Mouse (Mus musculus) spleen, adult 2 months (tissue): Measurements from ENCODE around the gene Pla2g12b. TPM values are rescaled to one million over a fixed set of nuclear protein-coding genes. Genes with fewer than 3 reads are reported as not detected.

Source experiments
- DNase-seq, 2 experiments: peaks; one replicate each; pipeline versions ENCODE4 v3.0.0 to v3.0.0-alpha.2; 2012 to 2021; ENCODE audit warnings: low spot score in 2 of 2, low read depth in 1 of 2
- H3K27ac ChIP-seq: fragments of 200-500 bp; 2 replicates; pipeline ENCODE4 v1.5.1; 2012; ENCODE audit warnings: low read length, inconsistent platforms; ENCODE audit not compliant: insufficient read depth
- H3K27me3 ChIP-seq: fragments of 200-500 bp; 2 replicates; pipeline ENCODE4 v1.6.1; 2012; ENCODE audit warnings: mild to moderate bottlenecking, moderate library complexity, low read length, inconsistent platforms; ENCODE audit not compliant: control insufficient read depth, insufficient read depth
- H3K36me3 ChIP-seq: fragments of 200-500 bp; 2 replicates; pipeline ENCODE4 v1.6.1; 2012; ENCODE audit warnings: mild to moderate bottlenecking, low read length, inconsistent platforms; ENCODE audit not compliant: control insufficient read depth, insufficient read depth
- H3K4me1 ChIP-seq: fragments of 200-500 bp; 2 replicates; pipeline ENCODE4 v1.6.1; 2011; ENCODE audit warnings: inconsistent platforms; ENCODE audit not compliant: control insufficient read depth, insufficient read depth, insufficient read length
- H3K4me3 ChIP-seq: fragments of 200-500 bp; 2 replicates; pipeline ENCODE4 v1.5.1; 2011; ENCODE audit warnings: mild to moderate bottlenecking, inconsistent platforms; ENCODE audit not compliant: insufficient read depth, insufficient read length; ENCODE audit errors: extremely low read depth
- CTCF ChIP-seq: fragments of 200-500 bp; IDR thresholded peaks from 2 replicates; pipeline ENCODE4 v1.5.1; 2011; ENCODE audit warnings: mild to moderate bottlenecking, inconsistent platforms; ENCODE audit not compliant: insufficient read depth, insufficient read length, insufficient replicate concordance; ENCODE audit errors: extremely low read depth
- POLR2A ChIP-seq: fragments of 200-500 bp; IDR thresholded peaks from 2 replicates; pipeline ENCODE4 v1.6.1; 2011; ENCODE audit warnings: low read depth, low read length, inconsistent platforms
- WGBS: fragments of 180-500 bp; shearing (Covaris S2); methylation state at CpG from one replicate; pipeline ENCODE4 v1.1.7; 2018; 5-methylcytosine and 5-hydroxymethylcytosine counted together
- polyA plus RNA-seq: library from polyadenylated mRNA; depleted of rRNA; stranded (reverse); fragments of >200 nt; gene quantifications from 2 replicates; pipeline ENCODE4 v1.2.3, GENCODE M21; 2012; rRNA removed

The Pla2g12b gene
- polyA plus RNA-seq: not detected in 2 replicates

- H3K27me3 ChIP-seq: no peaks in the 10 kb centered on the region
- H3K27ac ChIP-seq: no peak within 1 kb of the TSS
- no peaks in the 10 kb centered on the region for H3K4me1 ChIP-seq
- no peak within 1 kb of the TSS for H3K4me3 ChIP-seq
- no peaks in the 10 kb centered on the region for H3K36me3 ChIP-seq
- 82% methylated on average over 21 of the region's 21 CpGs for WGBS
- DNase-seq: no peak
- TF ChIP-seq POLR2A (no peak), CTCF (no peak)
These were observed at the start of gene Pla2g12b for GRCm38 (mm10) chr10:59402899-59403792. Gene Pla2g12b (plus strand): TSS chr10:59403660.

- WGBS: 95% methylated on average over 12 of the region's 12 CpGs
- Histone ChIP-seq H3K4me1 (no peaks in the 10 kb centered on the region), H3K27ac (no peak overlapping the region), H3K27me3 (no peaks in the 10 kb centered on the region), H3K36me3 (peaks cover 15% of the 10 kb centered on the region), H3K4me3 (no peak overlapping the region)
- TF ChIP-seq CTCF (no peak), POLR2A (no peak)
- DNase-seq: no peak
These were observed 49.3 kb upstream of the Pla2g12b start for GRCm38 (mm10) chr10:59354120-59354519.

DNA sequence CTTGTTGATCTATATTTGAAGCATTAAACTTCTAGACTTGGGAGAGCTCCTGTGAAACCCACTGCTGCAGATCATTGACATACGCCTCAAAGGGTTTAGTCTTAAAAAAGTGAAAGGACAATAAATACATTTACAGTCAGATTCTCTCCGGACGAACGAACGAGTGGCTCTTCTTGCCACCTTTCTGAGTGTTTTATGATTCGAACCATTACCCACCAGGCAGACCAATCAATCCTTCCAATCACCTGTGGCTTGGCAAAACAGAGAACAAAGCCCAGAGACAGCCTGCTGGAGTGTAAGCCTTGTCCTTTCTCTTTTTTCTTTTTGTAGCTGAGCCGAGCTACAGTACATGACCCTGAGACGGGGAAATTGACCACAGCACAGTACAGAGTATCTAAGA, 48.4 kb upstream of the Pla2g12b start:
- 90% methylated on average over 8 of the region's 8 CpGs for WGBS
- Histone ChIP-seq H3K36me3 (peaks cover 15% of the 10 kb centered on the region), H3K27ac (no peak overlapping the region), H3K27me3 (no peaks in the 10 kb centered on the region), H3K4me1 (no peaks in the 10 kb centered on the region), H3K4me3 (no peak overlapping the region)
- no peak for DNase-seq
- TF ChIP-seq CTCF: no peak
- no peak for TF ChIP-seq POLR2A

DNA sequence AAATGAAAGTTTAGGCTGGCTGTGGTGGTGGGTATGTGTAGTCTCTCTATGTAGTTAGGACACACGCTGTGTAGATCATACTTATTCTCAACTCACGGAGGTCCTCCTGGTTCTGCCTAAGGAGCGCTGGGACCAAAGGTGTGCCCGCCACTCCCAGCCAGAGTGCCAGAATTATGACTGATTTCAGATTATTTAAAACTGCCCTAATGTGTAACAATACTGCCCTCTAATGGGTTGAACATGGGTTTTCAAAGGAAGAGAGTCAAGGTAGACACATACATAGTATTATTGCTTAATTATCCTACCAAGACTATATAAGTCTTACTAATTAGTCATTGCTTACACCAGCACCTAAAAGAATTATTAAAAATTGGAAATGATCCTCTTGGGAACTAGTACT, 44.7 kb upstream of the Pla2g12b start:
- H3K4me1 ChIP-seq: no peaks in the 10 kb centered on the region
- H3K27ac ChIP-seq: no peak overlapping the region
- H3K36me3 ChIP-seq: peaks cover 16% of the 10 kb centered on the region
- no peaks in the 10 kb centered on the region for H3K27me3 ChIP-seq
- WGBS: 84% methylated on average over 4 of the region's 4 CpGs
- TF ChIP-seq CTCF: no peak
- no peak for TF ChIP-seq POLR2A
- DNase-seq: no peak
- H3K4me3 ChIP-seq: no peak overlapping the region

- 83% methylated on average over 2 of the region's 2 CpGs for WGBS
- DNase-seq: no peak
- H3K4me3 ChIP-seq: no peak overlapping the region
- no peak for TF ChIP-seq CTCF
- TF ChIP-seq POLR2A: no peak
- H3K36me3 ChIP-seq: peaks cover 18% of the 10 kb centered on the region
- H3K4me1 ChIP-seq: no peaks in the 10 kb centered on the region
- no peaks in the 10 kb centered on the region for H3K27me3 ChIP-seq
- no peak overlapping the region for H3K27ac ChIP-seq
These were observed 40.3 kb upstream of the Pla2g12b start for GRCm38 (mm10) chr10:59363208-59363607.

DNA sequence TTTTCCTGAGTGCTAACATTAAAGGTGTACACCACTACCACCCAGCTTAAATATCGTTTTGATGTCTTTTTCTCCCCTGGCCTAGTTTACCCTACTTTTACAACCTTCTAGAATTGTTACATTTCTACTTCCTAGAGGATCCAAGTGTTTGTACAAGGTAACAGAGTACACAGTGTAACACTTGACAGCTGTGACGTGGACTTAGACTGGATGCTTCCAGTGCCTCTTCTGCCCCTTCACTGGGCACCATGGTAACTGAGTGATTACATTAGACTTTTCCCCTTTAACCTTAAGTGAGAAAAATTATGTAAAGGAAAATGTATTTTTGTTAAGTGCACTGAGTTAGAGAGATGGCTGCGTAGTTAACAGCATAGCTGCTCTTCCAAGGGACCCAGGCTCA, 38.9 kb upstream of the Pla2g12b start:
- no peak overlapping the region for H3K4me3 ChIP-seq
- no peak for DNase-seq
- no peak overlapping the region for H3K27ac ChIP-seq
- no peaks in the 10 kb centered on the region for H3K27me3 ChIP-seq
- no peaks in the 10 kb centered on the region for H3K4me1 ChIP-seq
- no peak for TF ChIP-seq POLR2A
- WGBS: 91% methylated on average over 3 of the region's 3 CpGs
- H3K36me3 ChIP-seq: peaks cover 19% of the 10 kb centered on the region

- peaks cover 27% of the 10 kb centered on the region for H3K36me3 ChIP-seq
- no peaks in the 10 kb centered on the region for H3K4me1 ChIP-seq
- TF ChIP-seq CTCF: no peak
- TF ChIP-seq POLR2A: no peak
- H3K4me3 ChIP-seq: no peak overlapping the region
- no peak overlapping the region for H3K27ac ChIP-seq
- 92% methylated on average over 5 of the region's 5 CpGs for WGBS
- no peak for DNase-seq
- no peaks in the 10 kb centered on the region for H3K27me3 ChIP-seq
These were observed 37.5 kb upstream of the Pla2g12b start for GRCm38 (mm10) chr10:59365804-59366589.
